Mouse (Mus musculus) liver, adult 2 months (tissue): ENCODE results near the gene Acvr1b.

Experiments
- CTCF ChIP-seq: fragments of 200-500 bp; IDR thresholded peaks from 2 replicates; pipeline ENCODE4 v1.5.1; 2011; ENCODE audit warnings: low read depth, low read length, control low read depth
- POLR2A ChIP-seq: fragments of 200-500 bp; IDR thresholded peaks from 2 replicates; pipeline ENCODE4 v1.6.1; 2011; ENCODE audit warnings: low read length, control low read depth; ENCODE audit not compliant: insufficient read depth; ENCODE audit errors: extremely low read depth

GRCm38 (mm10) chr15:101160591-101160990 lies 13.3 kb upstream of the Acvr1b start:
- TF ChIP-seq CTCF (no peak), POLR2A (no peak)
